Mouse (Mus musculus): ENCODE measurements around the gene Nfatc4. TPM values are rescaled to one million over a fixed set of nuclear protein-coding genes. Genes with fewer than 3 reads are reported as not detected.

The Nfatc4 gene
- polyA plus RNA-seq, 1 experiment from 2014 or later = 35.5 TPM

- ATAC-seq (ENCODE audit: insufficient read depth, low FRiP score, low read depth) = no peak
- Histone ChIP-seq H3K27me3 (replicated peaks) (no peaks in the 10 kb centered on the region), H3K4me2 (no peak overlapping the region), H3K9ac (no peak overlapping the region), H3K4me1 (peaks cover 14% of the 10 kb centered on the region), H3K9me3 (no peaks in the 10 kb centered on the region), H3K4me3 (replicated peaks) (no peak overlapping the region), H3K36me3 (no peaks in the 10 kb centered on the region), H3K27ac (no peak overlapping the region)
- WGBS = 24% methylated on average over 7 of the region's 7 CpGs
These were observed 55.5 kb downstream of the Nfatc4 start for GRCm38 (mm10) chr14:55878316-55878940.

- Histone ChIP-seq H3K9ac (no peak overlapping the region), H3K9me3 (no peaks in the 10 kb centered on the region), H3K36me3 (no peaks in the 10 kb centered on the region), H3K4me3 (replicated peaks) (no peak overlapping the region), H3K4me1 (peaks cover 16% of the 10 kb centered on the region), H3K27ac (no peak overlapping the region), H3K27me3 (replicated peaks) (no peaks in the 10 kb centered on the region), H3K4me2 (no peak overlapping the region)
- no peak for ATAC-seq (ENCODE audit: insufficient read depth, low FRiP score, low read depth)
- WGBS = 47% methylated on average over 1 of the region's 1 CpGs
These were observed 56.7 kb downstream of the Nfatc4 start for GRCm38 (mm10) chr14:55879623-55880022.

- Histone ChIP-seq H3K4me2 (no peak overlapping the region), H3K36me3 (no peaks in the 10 kb centered on the region), H3K9me3 (no peaks in the 10 kb centered on the region), H3K4me1 (peaks cover 17% of the 10 kb centered on the region), H3K9ac (no peak overlapping the region), H3K27me3 (replicated peaks) (no peaks in the 10 kb centered on the region), H3K27ac (no peak overlapping the region), H3K4me3 (replicated peaks) (no peak overlapping the region)
- ATAC-seq (ENCODE audit: insufficient read depth, low FRiP score, low read depth) = no peak
- WGBS = 68% methylated on average over 8 of the region's 8 CpGs
These were observed 58.0 kb downstream of the Nfatc4 start for GRCm38 (mm10) chr14:55880982-55881381.

GRCm38 (mm10) chr14:55882171-55882641 lies 59.3 kb downstream of the Nfatc4 start:
- Histone ChIP-seq H3K27ac (peak overlapping the region; percentile 58), H3K9me3 (no peaks in the 10 kb centered on the region), H3K36me3 (peaks cover 7% of the 10 kb centered on the region; the same call in 1 of the 2 replicates), H3K4me3 (replicated peaks) (no peak overlapping the region), H3K9ac (no peak overlapping the region), H3K4me1 (peaks cover 29% of the 10 kb centered on the region), H3K27me3 (replicated peaks) (no peaks in the 10 kb centered on the region), H3K4me2 (no peak overlapping the region)
- 41% methylated on average over 6 of the region's 6 CpGs for WGBS
- peak; percentile 61 for ATAC-seq (ENCODE audit: insufficient read depth, low FRiP score, low read depth)

GRCm38 (mm10) chr14:55883149-55883661 lies 60.3 kb downstream of the Nfatc4 start:
- H3K36me3 ChIP-seq = peaks cover 14% of the 10 kb centered on the region; the same call in 1 of the 2 replicates
- H3K4me1 ChIP-seq = peaks cover 32% of the 10 kb centered on the region
- WGBS = 90% methylated on average over 13 of the region's 13 CpGs
- no peaks in the 10 kb centered on the region for H3K27me3 ChIP-seq (replicated peaks)
- no peak for ATAC-seq (ENCODE audit: insufficient read depth, low FRiP score, low read depth)
- H3K27ac ChIP-seq = peak overlapping the region; percentile 58
- no peaks in the 10 kb centered on the region for H3K9me3 ChIP-seq
- no peak overlapping the region for H3K4me2 ChIP-seq
- H3K4me3 ChIP-seq (replicated peaks) = no peak overlapping the region
- H3K9ac ChIP-seq = no peak overlapping the region

Other genes starting within 250 kb of the Nfatc4 start
- gene Fitm1, start 247.5 kb upstream of the Nfatc4 start, polyA plus RNA-seq (2015; fragmentation: Nextera tagmentation; extraction: Ambion mirVana) = 0.50 and 1.2 TPM in 2 replicates
- gene Psme1, start 245.0 kb upstream of the Nfatc4 start, polyA plus RNA-seq (2015; fragmentation: Nextera tagmentation; extraction: Ambion mirVana) = 159 and 176 TPM in 2 replicates
- gene Emc9, start 237.8 kb upstream of the Nfatc4 start, polyA plus RNA-seq (2015; fragmentation: Nextera tagmentation; extraction: Ambion mirVana) = 9.4 and 11.2 TPM in 2 replicates
- 265 and 289 TPM in 2 replicates for gene Psme2, start 232.0 kb upstream of the Nfatc4 start, polyA plus RNA-seq (2015; fragmentation: Nextera tagmentation; extraction: Ambion mirVana)
- gene Rnf31, start 231.4 kb upstream of the Nfatc4 start, polyA plus RNA-seq (2015; fragmentation: Nextera tagmentation; extraction: Ambion mirVana) = 16.7 and 18.4 TPM in 2 replicates
- 11.6 and 12.1 TPM in 2 replicates for gene Irf9, start 219.6 kb upstream of the Nfatc4 start, polyA plus RNA-seq (2015; fragmentation: Nextera tagmentation; extraction: Ambion mirVana)
- gene Rec8, start 205.1 kb upstream of the Nfatc4 start, polyA plus RNA-seq (2015; fragmentation: Nextera tagmentation; extraction: Ambion mirVana) = 9.2 and 10.7 TPM in 2 replicates
- gene Ipo4, start 187.2 kb upstream of the Nfatc4 start, polyA plus RNA-seq (2015; fragmentation: Nextera tagmentation; extraction: Ambion mirVana) = 81.1 and 82.4 TPM in 2 replicates
- 1.3 and 1.7 TPM in 2 replicates for gene Gm49378, start 185.2 kb upstream of the Nfatc4 start, polyA plus RNA-seq (2015; fragmentation: Nextera tagmentation; extraction: Ambion mirVana)
- gene Tm9sf1, start 179.3 kb upstream of the Nfatc4 start, polyA plus RNA-seq (2015; fragmentation: Nextera tagmentation; extraction: Ambion mirVana) = 123 and 124 TPM in 2 replicates
- 0.40 and 0.59 TPM in 2 replicates for gene Tssk4, start 173.0 kb upstream of the Nfatc4 start, polyA plus RNA-seq (2015; fragmentation: Nextera tagmentation; extraction: Ambion mirVana)
- gene Mdp1, start 162.6 kb upstream of the Nfatc4 start, polyA plus RNA-seq (2015; fragmentation: Nextera tagmentation; extraction: Ambion mirVana) = 51.3 and 54.3 TPM in 2 replicates
- gene Gmpr2, start 151.2 kb upstream of the Nfatc4 start, polyA plus RNA-seq (2015; fragmentation: Nextera tagmentation; extraction: Ambion mirVana) = 53.5 and 54.6 TPM in 2 replicates
- gene Nedd8, start 151.0 kb upstream of the Nfatc4 start, polyA plus RNA-seq (2015; fragmentation: Nextera tagmentation; extraction: Ambion mirVana) = 495 and 515 TPM in 2 replicates
- gene Tinf2, start 141.3 kb upstream of the Nfatc4 start, polyA plus RNA-seq (2015; fragmentation: Nextera tagmentation; extraction: Ambion mirVana) = 33.9 and 40.4 TPM in 2 replicates
- gene Tgm1, start 109.2 kb upstream of the Nfatc4 start, polyA plus RNA-seq (2015; fragmentation: Nextera tagmentation; extraction: Ambion mirVana) = 17.9 and 30.5 TPM in 2 replicates
- gene Rabggta, start 100.9 kb upstream of the Nfatc4 start, polyA plus RNA-seq (2015; fragmentation: Nextera tagmentation; extraction: Ambion mirVana) = 30.0 and 35.8 TPM in 2 replicates
- gene Dhrs1, start 77.5 kb upstream of the Nfatc4 start, polyA plus RNA-seq (2015; fragmentation: Nextera tagmentation; extraction: Ambion mirVana) = 92.9 and 96.4 TPM in 2 replicates
- 34.3 and 36.7 TPM in 2 replicates for gene Nop9, start 77.5 kb upstream of the Nfatc4 start, polyA plus RNA-seq (2015; fragmentation: Nextera tagmentation; extraction: Ambion mirVana)
- 11.8 and 12.9 TPM in 2 replicates for gene Cideb, start 64.7 kb upstream of the Nfatc4 start, polyA plus RNA-seq (2015; fragmentation: Nextera tagmentation; extraction: Ambion mirVana)
- gene Ltb4r2, start 61.7 kb upstream of the Nfatc4 start, polyA plus RNA-seq (2015; fragmentation: Nextera tagmentation; extraction: Ambion mirVana) = 0.85 and 0.96 TPM in 2 replicates
- gene Ltb4r1, start 57.2 kb upstream of the Nfatc4 start, polyA plus RNA-seq (2015; fragmentation: Nextera tagmentation; extraction: Ambion mirVana) = 3.8 and 4.7 TPM in 2 replicates
- gene Adcy4, start 39.0 kb upstream of the Nfatc4 start, polyA plus RNA-seq (2015; fragmentation: Nextera tagmentation; extraction: Ambion mirVana) = 6.3 and 8.0 TPM in 2 replicates
- gene Ripk3, start 34.3 kb upstream of the Nfatc4 start, polyA plus RNA-seq (2015; fragmentation: Nextera tagmentation; extraction: Ambion mirVana) = 32.0 and 36.9 TPM in 2 replicates
- gene Nynrin, start 30.9 kb downstream of the Nfatc4 start, polyA plus RNA-seq (2015; fragmentation: Nextera tagmentation; extraction: Ambion mirVana) = 15.4 and 18.5 TPM in 2 replicates
- gene Cbln3, start 61.2 kb downstream of the Nfatc4 start, polyA plus RNA-seq (2015; fragmentation: Nextera tagmentation; extraction: Ambion mirVana) = 0.42 and 0.46 TPM in 2 replicates
- gene Khnyn, start 61.8 kb downstream of the Nfatc4 start, polyA plus RNA-seq (2015; fragmentation: Nextera tagmentation; extraction: Ambion mirVana) = 16.5 and 18.1 TPM in 2 replicates
- gene Sdr39u1, start 77.1 kb downstream of the Nfatc4 start, polyA plus RNA-seq (2015; fragmentation: Nextera tagmentation; extraction: Ambion mirVana) = 56.0 and 65.7 TPM in 2 replicates
- gene Cma1, start 121.5 kb downstream of the Nfatc4 start, polyA plus RNA-seq (2015; fragmentation: Nextera tagmentation; extraction: Ambion mirVana) = 23.0 and 27.4 TPM in 2 replicates
- not detected in 2 replicates for gene Cma2, start 127.8 kb downstream of the Nfatc4 start, polyA plus RNA-seq (2015; fragmentation: Nextera tagmentation; extraction: Ambion mirVana)
- 0.48 and 0.57 TPM in 2 replicates for gene Mcpt1, start 194.8 kb downstream of the Nfatc4 start, polyA plus RNA-seq (2015; fragmentation: Nextera tagmentation; extraction: Ambion mirVana)
- not detected in 2 replicates for gene Mcpt9, start 207.4 kb downstream of the Nfatc4 start, polyA plus RNA-seq (2015; fragmentation: Nextera tagmentation; extraction: Ambion mirVana)
- 0.37 and 0.49 TPM in 2 replicates for gene Mcpt2, start 218.9 kb downstream of the Nfatc4 start, polyA plus RNA-seq (2015; fragmentation: Nextera tagmentation; extraction: Ambion mirVana)
- 1.4 TPM in 2 replicates for gene Mcpt4, start 239.2 kb downstream of the Nfatc4 start, polyA plus RNA-seq (2015; fragmentation: Nextera tagmentation; extraction: Ambion mirVana)